Mouse (Mus musculus): Measurements from ENCODE around the gene Nubp1. TPM values are rescaled to one million over a fixed set of nuclear protein-coding genes. Genes with fewer than 3 reads are reported as not detected.
A peak's percentile ranks its signal among the peaks of the same experiment; 100 is the strongest.

The Nubp1 gene
- polyA plus RNA-seq, 2 experiments, result 46.1 to 59.0 TPM

- Histone ChIP-seq H3K27me3 (ENCODE audit: control insufficient read depth, insufficient read depth, low read length) (no peaks in the 10 kb centered on the region), H3K36me3 (ENCODE audit: control insufficient read depth, insufficient read depth, low read length) (no peaks in the 10 kb centered on the region), H3K4me1 (ENCODE audit: control insufficient read depth, insufficient read depth, low read length) (peaks cover 7% of the 10 kb centered on the region), H3K27ac (replicated peaks; ENCODE audit: low read depth, low read length) (0 out of 2 replicates have a peak overlapping the region, but pooled peaks have one; percentile 0), H3K4me3 (replicated peaks; ENCODE audit: low read length) (peak overlapping the region; percentile 52), H3K4me2 (replicated peaks; ENCODE audit: low read depth, low read length, severe bottlenecking) (peak overlapping the region; percentile 83), H3K9me3 (ENCODE audit: control insufficient read depth, low read length) (no peaks in the 10 kb centered on the region), H3K9ac (ENCODE audit: low read depth, low read length, severe bottlenecking) (peak overlapping the region; percentile 64)
- TF ChIP-seq POLR2A (IDR thresholded peaks at IDR 0.05; ENCODE audit: borderline replicate concordance, extremely low read depth, insufficient read depth, insufficient read length), result no peak
- ATAC-seq (ENCODE audit: low FRiP score, low read depth), result peak; percentile 60; the same call in 1 of the 2 replicates
- no peak for DNase-seq (ENCODE audit: low spot score)
- 18% methylated on average over 13 of the region's 13 CpGs for WGBS
These were observed 35.0 kb downstream of the Nubp1 start for GRCm38 (mm10) chr16:10446573-10447263.

DNA sequence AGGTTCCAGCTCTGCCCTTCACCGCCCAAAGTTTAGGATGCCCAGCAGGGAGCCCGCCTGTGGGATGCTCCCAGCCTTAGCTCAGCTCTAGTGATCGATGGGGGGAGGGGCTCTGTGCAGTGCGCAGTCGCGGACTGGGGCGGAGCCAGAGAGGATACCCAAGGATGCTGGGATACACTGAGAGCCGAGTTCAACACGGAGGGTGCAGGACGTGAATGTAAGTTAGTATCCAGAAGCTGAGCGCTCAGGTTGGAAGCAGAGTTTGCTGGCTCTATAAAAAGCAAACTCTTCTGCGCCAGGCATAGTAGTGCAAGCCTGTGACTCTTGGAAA is 35.5 kb downstream of the Nubp1 start, which contains the start of gene Tvp23a:
Gene Tvp23a, minus strand, starts transcription at position 99 of the 331 bp plus-strand sequence.
- peak; percentile 56; the same call in 1 of the 2 replicates for TF ChIP-seq POLR2A (IDR thresholded peaks at IDR 0.05; ENCODE audit: borderline replicate concordance, extremely low read depth, insufficient read depth, insufficient read length)
- peaks cover 7% of the 10 kb centered on the region for H3K4me1 ChIP-seq (ENCODE audit: control insufficient read depth, insufficient read depth, low read length)
- peak within 1 kb of the TSS; percentile 52 for H3K4me3 ChIP-seq (replicated peaks; ENCODE audit: low read length)
- no peaks in the 10 kb centered on the region for H3K9me3 ChIP-seq (ENCODE audit: control insufficient read depth, low read length)
- H3K36me3 ChIP-seq (ENCODE audit: control insufficient read depth, insufficient read depth, low read length), result no peaks in the 10 kb centered on the region
- peak within 1 kb of the TSS; percentile 83 for H3K4me2 ChIP-seq (replicated peaks; ENCODE audit: low read depth, low read length, severe bottlenecking)
- 0 out of 2 replicates have a peak within 1 kb of the TSS, but pooled peaks have one; percentile 0 for H3K27ac ChIP-seq (replicated peaks; ENCODE audit: low read depth, low read length)
- peak; percentile 96 for ATAC-seq (ENCODE audit: low FRiP score, low read depth)
- DNase-seq (ENCODE audit: low spot score), result peak; percentile 88
- peak within 1 kb of the TSS; percentile 64 for H3K9ac ChIP-seq (ENCODE audit: low read depth, low read length, severe bottlenecking)
- H3K27me3 ChIP-seq (ENCODE audit: control insufficient read depth, insufficient read depth, low read length), result no peaks in the 10 kb centered on the region
- WGBS, result 2% methylated on average over 12 of the region's 12 CpGs

DNA sequence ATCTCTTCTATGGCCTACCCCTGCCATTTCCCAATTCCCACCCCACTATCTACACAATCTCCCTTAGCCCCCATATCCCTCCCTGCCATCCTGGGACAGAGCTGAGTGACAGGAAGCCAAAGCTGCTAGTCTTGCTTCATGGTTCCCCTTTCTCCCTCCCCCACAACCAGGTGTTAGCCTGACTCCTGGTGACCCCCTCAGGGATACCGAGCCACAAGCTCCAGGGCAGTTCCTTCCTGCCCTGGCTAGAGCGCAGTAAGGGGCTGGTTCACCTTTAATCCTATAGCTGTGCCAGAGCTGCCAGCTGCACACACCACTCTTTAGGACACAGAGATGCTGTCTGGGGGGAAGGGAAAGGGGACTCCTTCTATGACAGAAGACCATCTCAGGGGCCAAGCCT is 36.0 kb downstream of the Nubp1 start:
- no peaks in the 10 kb centered on the region for H3K36me3 ChIP-seq (ENCODE audit: control insufficient read depth, insufficient read depth, low read length)
- no peak for TF ChIP-seq POLR2A (IDR thresholded peaks at IDR 0.05; ENCODE audit: borderline replicate concordance, extremely low read depth, insufficient read depth, insufficient read length)
- H3K9me3 ChIP-seq (ENCODE audit: control insufficient read depth, low read length), result no peaks in the 10 kb centered on the region
- peaks cover 10% of the 10 kb centered on the region for H3K4me1 ChIP-seq (ENCODE audit: control insufficient read depth, insufficient read depth, low read length)
- peak overlapping the region; percentile 52 for H3K4me3 ChIP-seq (replicated peaks; ENCODE audit: low read length)
- H3K9ac ChIP-seq (ENCODE audit: low read depth, low read length, severe bottlenecking), result peak overlapping the region; percentile 64
- 47% methylated on average over 2 of the region's 2 CpGs for WGBS
- H3K27ac ChIP-seq (replicated peaks; ENCODE audit: low read depth, low read length), result no peak overlapping the region
- peak overlapping the region; percentile 83 for H3K4me2 ChIP-seq (replicated peaks; ENCODE audit: low read depth, low read length, severe bottlenecking)
- no peaks in the 10 kb centered on the region for H3K27me3 ChIP-seq (ENCODE audit: control insufficient read depth, insufficient read depth, low read length)
- ATAC-seq (ENCODE audit: low FRiP score, low read depth) (no peak), DNase-seq (ENCODE audit: low spot score) (no peak)

GRCm38 (mm10) chr16:10448931-10449330 is 37.2 kb downstream of the Nubp1 start:
- H3K9ac ChIP-seq (ENCODE audit: low read depth, low read length, severe bottlenecking), result no peak overlapping the region

GRCm38 (mm10) chr16:10451906-10452305 is 40.2 kb downstream of the Nubp1 start:
- no peaks in the 10 kb centered on the region for H3K36me3 ChIP-seq (ENCODE audit: control insufficient read depth, insufficient read depth, low read length)
- no peak for TF ChIP-seq POLR2A (IDR thresholded peaks at IDR 0.05; ENCODE audit: borderline replicate concordance, extremely low read depth, insufficient read depth, insufficient read length)
- no peak overlapping the region for H3K4me3 ChIP-seq (replicated peaks; ENCODE audit: low read length)
- H3K27ac ChIP-seq (replicated peaks; ENCODE audit: low read depth, low read length), result no peak overlapping the region
- no peak overlapping the region for H3K9ac ChIP-seq (ENCODE audit: low read depth, low read length, severe bottlenecking)
- no peak overlapping the region for H3K4me2 ChIP-seq (replicated peaks; ENCODE audit: low read depth, low read length, severe bottlenecking)
- peaks cover 5% of the 10 kb centered on the region; the same call in 1 of the 2 replicates for H3K4me1 ChIP-seq (ENCODE audit: control insufficient read depth, insufficient read depth, low read length)
- no peak for DNase-seq (ENCODE audit: low spot score)
- ATAC-seq (ENCODE audit: low FRiP score, low read depth), result no peak
- no peaks in the 10 kb centered on the region for H3K9me3 ChIP-seq (ENCODE audit: control insufficient read depth, low read length)
- no peaks in the 10 kb centered on the region for H3K27me3 ChIP-seq (ENCODE audit: control insufficient read depth, insufficient read depth, low read length)
- WGBS, result 78% methylated on average over 2 of the region's 2 CpGs

More at GRCm38 (mm10) chr16:10448931-10449330, 37.2 kb downstream of the Nubp1 start:
- WGBS, result 89% methylated on average over 9 of the region's 9 CpGs
- Histone ChIP-seq H3K27me3 (ENCODE audit: control insufficient read depth, insufficient read depth, low read length) (no peaks in the 10 kb centered on the region), H3K4me3 (replicated peaks; ENCODE audit: low read length) (no peak overlapping the region), H3K4me2 (replicated peaks; ENCODE audit: low read depth, low read length, severe bottlenecking) (no peak overlapping the region), H3K36me3 (ENCODE audit: control insufficient read depth, insufficient read depth, low read length) (no peaks in the 10 kb centered on the region), H3K9me3 (ENCODE audit: control insufficient read depth, low read length) (no peaks in the 10 kb centered on the region), H3K4me1 (ENCODE audit: control insufficient read depth, insufficient read depth, low read length) (peaks cover 10% of the 10 kb centered on the region), H3K27ac (replicated peaks; ENCODE audit: low read depth, low read length) (no peak overlapping the region)
- DNase-seq (ENCODE audit: low spot score) (no peak), ATAC-seq (ENCODE audit: low FRiP score, low read depth) (no peak)
- no peak for TF ChIP-seq POLR2A (IDR thresholded peaks at IDR 0.05; ENCODE audit: borderline replicate concordance, extremely low read depth, insufficient read depth, insufficient read length)
